Mouse (Mus musculus) mouse embryonic stem cell (cell line): ENCODE measurements around the gene Scyl1.

Experiments used
- in situ Hi-C, 2 experiments: fragments of 300-500 bp; cut with MboI; formaldehyde crosslinking; loops; 1 replicate in 1 of 2; 3 replicates in 1 of 2; pipeline ENCODE4 v1.14.3; 2019 to 2020; ENCODE audit warnings: low sequenced_read_pairs in 2 of 2, low pct_unique_long_range_greater_than_20kb in 1 of 2, mixed read lengths in 1 of 2; ENCODE audit not compliant: unreplicated experiment in 1 of 2

The Scyl1 gene

GRCm38 (mm10) chr19:5729444-5729815 lies 41.8 kb downstream of the Scyl1 start, which contains the start of gene Fam89b:
Fam89b (minus strand) TSS chr19:5729653.
- in situ Hi-C loops, result no loop called here

- in situ Hi-C loops, result no loop called here
Observed at GRCm38 (mm10) chr19:5728631-5729443, 42.4 kb downstream of the Scyl1 start.

- in situ Hi-C loops, result no loop called here
Observed at GRCm38 (mm10) chr19:5727701-5728100, 43.5 kb downstream of the Scyl1 start.

GRCm38 (mm10) chr19:5726961-5727578 lies 44.1 kb downstream of the Scyl1 start:
- in situ Hi-C loops, result no loop called here

GRCm38 (mm10) chr19:5725767-5726515 lies 45.3 kb downstream of the Scyl1 start, which contains the start of gene Ehbp1l1:
Ehbp1l1 (minus strand) TSS chr19:5726317.
- in situ Hi-C loops, result no loop called here

- in situ Hi-C loops, result no loop called here
Observed at GRCm38 (mm10) chr19:5725029-5725707, 46.1 kb downstream of the Scyl1 start.

- in situ Hi-C loops, result no loop called here
Observed at GRCm38 (mm10) chr19:5724549-5724941, 46.7 kb downstream of the Scyl1 start.

- in situ Hi-C loops, result no loop called here
Observed at GRCm38 (mm10) chr19:5723934-5724548, 47.2 kb downstream of the Scyl1 start.

GRCm38 (mm10) chr19:5722848-5723425 lies 48.3 kb downstream of the Scyl1 start:
- in situ Hi-C loops, result no loop called here

- in situ Hi-C loops, result no loop called here
Observed at GRCm38 (mm10) chr19:5721233-5721632, 50.0 kb downstream of the Scyl1 start.

GRCm38 (mm10) chr19:5716955-5717354 lies 54.3 kb downstream of the Scyl1 start:
- in situ Hi-C loops, result no loop called here

- in situ Hi-C loops, result no loop called here
Observed at GRCm38 (mm10) chr19:5715793-5716688, 55.2 kb downstream of the Scyl1 start.

- in situ Hi-C loops, result loop anchor here in 1 of 2 experiments (5.0 kb wide), 1 partner anchor 64 kb away; no protein-coding TSS in a partner anchor
Observed at GRCm38 (mm10) chr19:5713730-5714129, 57.5 kb downstream of the Scyl1 start.

GRCm38 (mm10) chr19:5713255-5713654 lies 58.0 kb downstream of the Scyl1 start:
- in situ Hi-C loops, result loop anchor here in 1 of 2 experiments (5.0 kb wide), 1 partner anchor 64 kb away; no protein-coding TSS in a partner anchor

- in situ Hi-C loops, result loop anchor here in 1 of 2 experiments (5.0 kb wide), 1 partner anchor 65 kb away; no protein-coding TSS in a partner anchor
Observed at GRCm38 (mm10) chr19:5711907-5712460, 59.2 kb downstream of the Scyl1 start.

- in situ Hi-C loops, result loop anchor here in 1 of 2 experiments (5.0 kb wide), 1 partner anchor 66 kb away; no protein-coding TSS in a partner anchor
Observed at GRCm38 (mm10) chr19:5711218-5711617, 60.0 kb downstream of the Scyl1 start.
